Mouse (Mus musculus) stomach, postnatal 0 days (tissue): ENCODE measurements at regions not wholly inside any gene's neighbourhood (a gene's known extent, or its start where the extent isn't known, plus 50 kb on each side); places are given as distances from the start of the nearest gene placed in this dataset.
A peak's percentile ranks its signal among the peaks of the same experiment; 100 is the strongest.

ENCODE experiments used
- ATAC-seq: fragments of 200-750 bp; cut with Nextera tagmentation; 2 replicates; pipeline ENCODE4 v1.8.0; 2017; ENCODE audit not compliant: low FRiP score, low TSS enrichment
- DNase-seq: peaks from one replicate; pipeline ENCODE4 v3.0.0-alpha.2; 2016; ENCODE audit warnings: low spot score
- H3K27ac ChIP-seq: fragments of 300-500 bp; sonication (generic); replicated peaks from 2 replicates; pipeline ENCODE4 v1.5.1; 2014; ENCODE audit warnings: mild to moderate bottlenecking, control low read depth
- H3K27me3 ChIP-seq: fragments of 300-500 bp; sonication (generic); 2 replicates; pipeline ENCODE4 v1.6.1; 2014; ENCODE audit warnings: low read length; ENCODE audit not compliant: control insufficient read depth, insufficient read depth
- H3K36me3 ChIP-seq: fragments of 300-500 bp; sonication (generic); 2 replicates; pipeline ENCODE4 v1.6.1; 2014; ENCODE audit warnings: low read length, mixed read lengths; ENCODE audit not compliant: control insufficient read depth, insufficient read depth
- H3K4me1 ChIP-seq: fragments of 300-500 bp; sonication (generic); replicated peaks from 2 replicates; pipeline ENCODE4 v1.6.1; 2014; ENCODE audit warnings: antibody characterized with exemption; ENCODE audit not compliant: control insufficient read depth, insufficient read depth
- H3K4me2 ChIP-seq: fragments of 300-500 bp; sonication (generic); replicated peaks from 2 replicates; pipeline ENCODE4 v1.6.1; 2014; ENCODE audit warnings: low read depth, mild to moderate bottlenecking, control low read depth, moderate library complexity
- H3K4me3 ChIP-seq: fragments of 300-500 bp; sonication (generic); 2 replicates; pipeline ENCODE4 v1.5.1; 2014; ENCODE audit warnings: low read depth, low read length, control low read depth
- H3K9ac ChIP-seq: fragments of 300-500 bp; sonication (generic); 2 replicates; pipeline ENCODE4 v1.6.1; 2014; ENCODE audit warnings: mild to moderate bottlenecking, low read length, control low read depth, mixed read lengths
- H3K9me3 ChIP-seq: fragments of 300-500 bp; sonication (generic); 2 replicates; pipeline ENCODE4 v1.6.1; 2016; ENCODE audit warnings: low read length; ENCODE audit not compliant: control insufficient read depth
- CTCF ChIP-seq: IDR thresholded peaks from 2 replicates; pipeline ENCODE4 v1.5.1; 2016; ENCODE audit warnings: antibody characterized with exemption, low read depth, mild to moderate bottlenecking, moderate library complexity
- EP300 ChIP-seq: optimal IDR thresholded peaks from 2 replicates; pipeline ENCODE3; 2016; ENCODE audit warnings: antibody characterized with exemption
- WGBS: fragments of 180-500 bp; shearing (Covaris S2); extraction: QIAGEN DNeasy Blood & Tissue Kit; methylation state at CpG from one replicate; pipeline ENCODE4 v1.1.7; 2014; 5-methylcytosine and 5-hydroxymethylcytosine counted together

DNA sequence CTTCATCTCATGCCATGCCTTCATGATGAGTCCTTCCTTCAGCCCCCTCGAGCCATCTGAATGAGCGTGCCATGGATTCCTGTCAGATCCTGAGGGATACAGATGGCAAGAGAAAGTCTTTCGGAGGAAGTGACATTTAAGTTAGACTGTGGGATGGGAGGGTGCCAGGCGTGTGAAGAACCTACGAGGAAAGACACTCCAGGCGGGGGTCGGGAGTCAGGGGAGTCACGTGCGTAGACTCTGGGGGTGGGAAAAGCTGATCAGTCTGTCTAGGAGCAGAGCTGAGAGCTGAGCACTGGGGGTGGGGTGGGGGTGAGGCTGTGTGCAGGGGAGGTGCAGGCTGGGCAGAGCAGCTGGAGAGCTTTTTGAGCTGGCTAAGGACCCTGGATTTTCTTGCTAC lies 152.0 kb upstream of the Gjb5 start:
- H3K4me3 ChIP-seq, result no peak overlapping the region
- DNase-seq (no peak), ATAC-seq (no peak)
- no peaks in the 10 kb centered on the region for H3K4me1 ChIP-seq
- H3K27ac ChIP-seq, result no peak overlapping the region
- no peak overlapping the region for H3K9ac ChIP-seq
- H3K36me3 ChIP-seq, result no peaks in the 10 kb centered on the region
- no peaks in the 10 kb centered on the region for H3K27me3 ChIP-seq
- 75% methylated on average over 9 of the region's 9 CpGs for WGBS
- TF ChIP-seq EP300 (no peak), CTCF (no peak)
- no peaks in the 10 kb centered on the region for H3K9me3 ChIP-seq
- no peak overlapping the region for H3K4me2 ChIP-seq

DNA sequence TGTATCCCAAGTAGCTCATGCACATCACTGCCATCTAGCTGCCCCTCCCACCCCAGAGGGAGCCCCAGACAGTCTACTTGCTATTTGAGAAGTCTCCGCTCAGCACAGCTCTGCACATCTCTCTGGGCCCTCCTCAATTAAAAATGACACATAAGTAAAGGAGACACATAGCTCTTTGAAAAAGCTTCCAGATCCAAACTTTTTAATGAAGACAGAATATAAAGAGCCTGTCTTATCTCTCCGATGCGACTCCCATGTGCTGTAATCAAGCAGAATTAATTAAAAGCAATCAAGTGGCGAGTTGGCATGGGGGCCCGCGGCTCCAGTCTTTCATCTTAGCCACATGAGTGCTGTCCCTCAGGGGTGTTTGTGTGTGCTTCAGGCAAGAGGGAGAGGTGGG lies 144.6 kb upstream of the Gjb5 start:
- Histone ChIP-seq H3K9ac (no peak overlapping the region), H3K27me3 (no peaks in the 10 kb centered on the region), H3K27ac (no peak overlapping the region), H3K4me1 (no peaks in the 10 kb centered on the region), H3K4me3 (no peak overlapping the region), H3K4me2 (no peak overlapping the region), H3K9me3 (no peaks in the 10 kb centered on the region), H3K36me3 (no peaks in the 10 kb centered on the region)
- no peak for TF ChIP-seq CTCF
- no peak for TF ChIP-seq EP300
- DNase-seq, result no peak
- ATAC-seq, result no peak
- WGBS, result 84% methylated on average over 6 of the region's 6 CpGs

DNA sequence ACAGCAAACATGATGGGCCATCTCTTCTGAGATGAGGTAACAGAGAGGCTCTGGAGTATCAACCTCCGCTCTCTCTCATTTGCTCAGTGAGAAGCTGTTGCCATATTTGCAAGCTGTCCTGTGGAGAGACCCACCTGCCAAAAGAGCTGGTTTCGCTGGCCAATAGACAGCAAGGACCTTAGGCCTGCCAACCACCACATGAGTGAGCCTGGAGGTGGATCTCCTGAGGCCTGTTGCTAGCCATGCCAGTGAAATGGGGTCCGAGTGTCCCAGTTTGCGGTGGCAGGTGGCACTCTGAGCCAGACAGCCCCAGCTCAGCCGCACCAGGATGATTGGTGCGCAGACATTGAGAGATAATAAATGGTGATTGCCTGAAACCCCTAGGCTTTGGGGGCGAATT lies 143.9 kb upstream of the Gjb5 start:
- H3K9me3 ChIP-seq, result no peaks in the 10 kb centered on the region
- DNase-seq (no peak), ATAC-seq (no peak)
- H3K27me3 ChIP-seq, result no peaks in the 10 kb centered on the region
- WGBS, result 90% methylated on average over 7 of the region's 7 CpGs
- no peaks in the 10 kb centered on the region for H3K4me1 ChIP-seq
- H3K4me2 ChIP-seq, result no peak overlapping the region
- no peak overlapping the region for H3K27ac ChIP-seq
- no peaks in the 10 kb centered on the region for H3K36me3 ChIP-seq
- H3K9ac ChIP-seq, result no peak overlapping the region
- TF ChIP-seq EP300 (no peak), CTCF (no peak)
- H3K4me3 ChIP-seq, result no peak overlapping the region

DNA sequence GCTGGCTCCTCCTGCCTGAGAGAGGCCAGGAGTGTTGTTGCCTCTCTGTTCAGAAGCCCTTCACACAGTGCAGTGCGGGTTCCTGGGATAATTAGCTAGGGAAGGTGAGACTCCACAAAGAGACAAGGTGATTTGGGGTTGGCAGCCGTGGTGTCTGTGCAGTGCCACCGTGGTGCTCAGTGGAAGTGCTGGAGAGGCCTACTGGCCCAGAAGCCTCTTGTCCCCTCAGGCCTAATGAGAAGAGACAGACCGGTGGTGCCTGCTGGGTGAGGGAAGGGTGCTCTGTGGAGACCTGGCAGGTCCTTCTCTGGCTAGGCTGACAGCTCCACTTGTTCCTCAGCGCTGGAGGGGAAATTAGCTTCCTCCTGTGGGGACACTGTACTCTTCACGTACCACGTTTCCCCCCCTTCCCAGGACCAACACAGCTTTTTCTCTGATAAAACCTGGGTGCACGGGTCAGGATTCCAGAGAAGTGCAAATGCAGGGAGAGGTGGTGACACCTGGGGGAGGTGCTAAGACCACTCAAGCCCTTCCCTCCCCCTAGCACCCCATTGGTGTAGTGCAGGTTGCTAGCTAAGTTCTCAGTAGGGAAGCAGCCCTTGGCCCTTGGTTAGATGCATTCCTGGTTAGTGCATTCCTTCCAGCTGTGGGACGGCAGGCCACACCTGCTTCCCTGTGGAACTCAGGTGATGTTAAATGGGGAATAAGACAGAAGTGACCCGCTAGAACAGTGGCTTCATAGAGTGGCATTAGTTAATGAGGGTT lies 129.2 kb upstream of the Gjb5 start:
- DNase-seq, result no peak
- Histone ChIP-seq H3K27ac (no peak overlapping the region), H3K4me1 (no peaks in the 10 kb centered on the region), H3K4me3 (no peak overlapping the region), H3K27me3 (no peaks in the 10 kb centered on the region), H3K9ac (no peak overlapping the region), H3K9me3 (no peaks in the 10 kb centered on the region), H3K4me2 (no peak overlapping the region), H3K36me3 (no peaks in the 10 kb centered on the region)
- TF ChIP-seq CTCF (no peak), EP300 (no peak)
- WGBS, result 33% methylated on average over 10 of the region's 10 CpGs
- ATAC-seq, result no peak

DNA sequence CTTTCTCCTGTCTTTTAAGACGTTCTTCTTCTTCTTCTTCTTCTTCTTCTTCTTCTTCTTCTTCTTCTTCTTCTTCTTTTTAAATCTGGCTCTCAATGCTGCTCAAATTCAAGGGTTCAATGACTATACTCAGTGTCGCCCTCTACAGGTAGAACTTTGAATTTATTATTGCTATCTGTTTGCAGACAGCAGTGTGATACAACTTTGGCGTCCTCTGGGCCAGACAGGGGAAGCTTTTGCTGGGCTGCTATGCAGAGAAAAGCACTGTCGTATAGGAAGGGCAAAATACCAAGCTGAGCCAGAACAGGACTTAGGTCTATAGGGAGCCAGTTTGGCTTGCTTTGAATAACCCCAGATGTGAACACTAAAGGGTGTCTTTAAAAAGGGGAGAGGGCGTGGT lies 127.3 kb upstream of the Gjb5 start:
- no peaks in the 10 kb centered on the region for H3K9me3 ChIP-seq
- H3K4me3 ChIP-seq, result no peak overlapping the region
- ATAC-seq (no peak), DNase-seq (no peak)
- WGBS, result 74% methylated on average over 5 of the region's 5 CpGs
- no peaks in the 10 kb centered on the region for H3K4me1 ChIP-seq
- TF ChIP-seq EP300, result no peak
- TF ChIP-seq CTCF, result peak; percentile 29; the same call in 1 of the 2 replicates
- no peak overlapping the region for H3K27ac ChIP-seq
- no peak overlapping the region for H3K9ac ChIP-seq
- no peaks in the 10 kb centered on the region for H3K27me3 ChIP-seq
- H3K36me3 ChIP-seq, result no peaks in the 10 kb centered on the region
- no peak overlapping the region for H3K4me2 ChIP-seq

DNA sequence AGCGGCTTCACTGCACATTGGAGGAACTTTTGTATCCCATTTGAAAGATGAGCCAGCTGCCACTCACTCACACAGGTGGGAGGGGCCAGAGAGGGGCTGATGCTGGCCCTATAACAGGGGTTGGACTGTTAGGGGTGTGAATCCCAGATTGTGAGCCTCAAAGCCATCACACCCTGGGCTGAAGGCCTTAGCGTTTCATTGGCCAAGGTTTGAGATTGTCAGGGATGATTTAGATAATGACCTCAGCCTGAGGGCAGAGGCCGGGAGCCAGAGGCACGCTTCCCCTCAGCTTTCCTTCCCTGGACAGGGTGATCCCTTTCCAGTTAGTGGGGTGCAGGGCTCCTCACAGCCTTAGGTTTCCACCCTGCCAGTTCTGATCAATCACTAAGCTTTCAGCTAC lies 124.5 kb upstream of the Gjb5 start:
- no peak overlapping the region for H3K4me3 ChIP-seq
- H3K9ac ChIP-seq, result no peak overlapping the region
- no peaks in the 10 kb centered on the region for H3K36me3 ChIP-seq
- DNase-seq (no peak), ATAC-seq (no peak; the same call in 1 of the 2 replicates)
- WGBS, result 55% methylated on average over 4 of the region's 4 CpGs
- H3K9me3 ChIP-seq, result no peaks in the 10 kb centered on the region
- TF ChIP-seq CTCF, result no peak
- TF ChIP-seq EP300, result no peak
- H3K4me1 ChIP-seq, result no peaks in the 10 kb centered on the region
- H3K27ac ChIP-seq, result no peak overlapping the region
- H3K27me3 ChIP-seq, result no peaks in the 10 kb centered on the region
- no peak overlapping the region for H3K4me2 ChIP-seq
